Mouse (Mus musculus) heart, embryonic 16.5 days (tissue): ENCODE results near the gene Hoxd3. TPM values are rescaled to one million over a fixed set of nuclear protein-coding genes. Genes with fewer than 3 reads are reported as not detected.

Source experiments
- ATAC-seq: fragments of 200-750 bp; cut with Nextera tagmentation; replicated peaks from 2 replicates; pipeline ENCODE4 v1.8.0; 2017; ENCODE audit warnings: moderate number of reproducible peaks; ENCODE audit not compliant: insufficient read depth, low FRiP score; ENCODE audit errors: extremely low read depth
- H3K27ac ChIP-seq: fragments of 300-500 bp; sonication (generic); 2 replicates; pipeline ENCODE4 v1.5.1; 2014; ENCODE audit warnings: mild to moderate bottlenecking, low read length, control low read depth, moderate library complexity
- H3K27me3 ChIP-seq: fragments of 300-500 bp; sonication (generic); 2 replicates; pipeline ENCODE4 v1.6.1; 2014; ENCODE audit warnings: low read length, mixed read lengths; ENCODE audit not compliant: control insufficient read depth, insufficient read depth
- H3K36me3 ChIP-seq: fragments of 300-500 bp; sonication (generic); 2 replicates; pipeline ENCODE4 v1.6.1; 2014; ENCODE audit not compliant: control insufficient read depth, insufficient read depth
- H3K4me1 ChIP-seq: fragments of 300-500 bp; sonication (generic); 2 replicates; pipeline ENCODE4 v1.6.1; 2014; ENCODE audit warnings: low read length, mixed read lengths; ENCODE audit not compliant: control insufficient read depth, insufficient read depth
- H3K4me2 ChIP-seq: fragments of 300-500 bp; sonication (generic); 2 replicates; pipeline ENCODE4 v1.6.1; 2014; ENCODE audit warnings: low read depth, mild to moderate bottlenecking, control low read depth, low read length
- H3K4me3 ChIP-seq: fragments of 300-500 bp; sonication (generic); 2 replicates; pipeline ENCODE4 v1.5.1; 2014; ENCODE audit warnings: mild to moderate bottlenecking, control low read depth, low read length
- H3K9ac ChIP-seq: fragments of 300-500 bp; sonication (generic); 2 replicates; pipeline ENCODE4 v1.6.1; 2014; ENCODE audit warnings: low read length, control low read depth
- H3K9me3 ChIP-seq: fragments of 300-500 bp; sonication (generic); replicated peaks from 2 replicates; pipeline ENCODE4 v1.6.1; 2016; ENCODE audit warnings: low read length; ENCODE audit not compliant: control insufficient read depth
- WGBS: fragments of 180-500 bp; shearing (Covaris S2); extraction: QIAGEN DNeasy Blood & Tissue Kit; methylation state at CpG from one replicate; pipeline ENCODE4 v1.1.7; 2014; 5-methylcytosine and 5-hydroxymethylcytosine counted together
- polyA plus RNA-seq: library from polyadenylated mRNA; unstranded; fragments of >200 nt; fragmentation: Nextera tagmentation; extraction: Ambion mirVana; gene quantifications from 2 replicates; pipeline ENCODE4 v1.2.1, GENCODE M21; 2015

Gene Hoxd3
- polyA plus RNA-seq, 1 experiment from 2014 or later: 0.66 TPM

DNA sequence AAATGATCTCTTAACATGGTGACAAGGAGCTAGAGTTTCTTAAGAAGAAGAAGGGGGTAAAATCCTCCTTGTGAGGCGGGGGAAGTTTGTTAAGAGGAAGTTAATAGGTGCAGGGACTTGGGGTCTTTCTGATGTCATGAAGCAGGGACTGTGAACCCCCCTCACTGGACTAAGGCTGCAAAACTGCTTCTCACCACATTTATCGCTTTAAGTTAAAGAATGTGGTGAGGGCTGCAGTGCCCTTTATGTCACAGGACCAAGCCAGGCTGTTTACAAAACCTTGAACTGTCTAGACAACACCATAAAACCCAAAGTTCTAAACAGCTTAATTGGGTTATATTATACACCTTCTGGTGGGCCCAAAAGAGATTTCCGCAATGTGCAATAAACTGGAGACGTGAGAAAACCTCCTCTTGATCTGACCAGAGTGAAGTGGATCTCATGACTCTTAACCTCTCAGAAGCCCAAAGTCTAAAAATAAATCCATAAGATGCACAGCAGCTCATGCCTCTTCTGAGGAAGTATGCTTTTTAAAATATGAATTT lies 26.6 kb upstream of the Hoxd3 start:
- Histone ChIP-seq H3K4me3 (no peak overlapping the region), H3K27me3 (peaks cover 89% of the 10 kb centered on the region), H3K9me3 (no peaks in the 10 kb centered on the region), H3K27ac (no peak overlapping the region), H3K36me3 (no peaks in the 10 kb centered on the region), H3K4me2 (no peak overlapping the region), H3K4me1 (no peaks in the 10 kb centered on the region), H3K9ac (no peak overlapping the region)
- no peak for ATAC-seq
- 13% methylated on average over 4 of the region's 4 CpGs for WGBS

DNA sequence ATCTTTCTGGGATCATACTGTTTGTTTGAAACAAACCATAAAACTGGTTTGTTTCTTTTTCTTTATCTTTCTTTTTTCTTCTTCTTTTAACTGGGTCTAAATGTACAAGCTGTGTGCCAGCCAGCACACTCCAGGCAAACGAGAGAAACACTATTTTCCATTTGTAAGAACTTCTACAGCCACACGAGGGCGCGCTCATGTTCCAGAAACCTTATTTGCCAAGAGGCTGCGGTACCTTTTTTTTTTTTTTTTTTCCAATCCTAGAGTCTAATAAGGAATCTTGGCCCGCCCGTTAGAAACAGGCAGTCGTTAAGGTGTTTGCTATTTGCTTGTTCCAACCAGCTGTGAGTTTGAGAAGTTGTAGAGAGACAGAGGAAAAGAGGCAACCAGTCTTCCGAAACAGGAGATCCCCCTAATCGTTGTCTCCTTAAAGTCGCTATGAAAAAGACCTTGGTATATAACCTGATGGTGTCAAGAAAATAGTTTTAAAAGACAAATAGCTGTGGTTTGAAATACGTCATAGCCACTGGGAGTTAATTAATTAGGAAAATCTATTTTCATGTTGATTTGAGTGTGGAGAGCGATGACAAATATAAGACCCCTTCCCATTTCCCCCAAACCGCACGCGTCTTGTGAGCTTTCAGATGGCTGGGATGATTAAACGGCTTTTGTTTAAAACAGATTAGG lies 25.3 kb upstream of the Hoxd3 start:
- no peaks in the 10 kb centered on the region; the same call in 1 of the 2 replicates for H3K9me3 ChIP-seq
- H3K27me3 ChIP-seq: peaks cover 83% of the 10 kb centered on the region
- no peak overlapping the region for H3K4me3 ChIP-seq
- no peak for ATAC-seq
- no peak overlapping the region for H3K9ac ChIP-seq
- 7% methylated on average over 17 of the region's 17 CpGs for WGBS
- no peak overlapping the region for H3K4me2 ChIP-seq
- H3K4me1 ChIP-seq: no peaks in the 10 kb centered on the region
- no peak overlapping the region for H3K27ac ChIP-seq
- H3K36me3 ChIP-seq: no peaks in the 10 kb centered on the region

DNA sequence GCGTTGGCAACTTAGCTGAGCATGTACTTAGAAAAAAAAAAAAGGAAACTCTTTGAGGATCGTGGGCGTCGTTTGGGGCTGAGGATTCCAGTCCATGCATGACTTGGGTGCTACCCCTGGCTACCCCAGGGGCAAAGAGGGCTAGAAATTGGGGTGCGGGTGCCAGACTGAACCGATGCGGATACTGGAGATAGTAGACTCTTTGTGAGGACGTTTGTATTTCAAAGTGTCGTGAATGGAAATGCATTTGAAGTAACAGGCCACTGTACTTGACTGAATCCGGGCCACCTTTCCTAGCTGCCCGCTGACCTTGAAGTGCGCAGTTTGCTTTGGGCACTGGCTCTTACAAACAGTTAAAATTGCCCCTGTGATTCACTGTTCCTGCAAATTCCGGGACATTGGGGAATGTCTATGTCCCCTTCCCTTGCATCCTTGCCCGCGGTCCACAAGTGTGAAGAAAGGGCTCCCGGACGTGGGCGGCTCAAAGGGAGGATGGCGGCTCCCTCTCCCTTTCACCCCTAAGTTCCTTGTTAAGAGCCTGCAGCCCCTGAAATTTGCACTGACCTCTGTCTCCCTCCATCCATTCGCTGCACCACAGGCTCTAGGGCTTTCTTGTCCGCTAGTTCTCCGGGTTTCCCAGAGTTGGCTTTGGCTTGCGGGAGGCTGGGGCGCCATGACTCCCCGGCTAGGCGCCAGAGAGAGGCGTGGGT lies 24.6 kb upstream of the Hoxd3 start:
- 2% methylated on average over 27 of the region's 27 CpGs for WGBS
- no peak for ATAC-seq
- Histone ChIP-seq H3K4me1 (no peaks in the 10 kb centered on the region), H3K9me3 (no peaks in the 10 kb centered on the region; the same call in 1 of the 2 replicates), H3K36me3 (no peaks in the 10 kb centered on the region), H3K9ac (no peak overlapping the region), H3K27me3 (peaks cover 83% of the 10 kb centered on the region), H3K4me3 (no peak overlapping the region), H3K4me2 (no peak overlapping the region), H3K27ac (no peak overlapping the region)

DNA sequence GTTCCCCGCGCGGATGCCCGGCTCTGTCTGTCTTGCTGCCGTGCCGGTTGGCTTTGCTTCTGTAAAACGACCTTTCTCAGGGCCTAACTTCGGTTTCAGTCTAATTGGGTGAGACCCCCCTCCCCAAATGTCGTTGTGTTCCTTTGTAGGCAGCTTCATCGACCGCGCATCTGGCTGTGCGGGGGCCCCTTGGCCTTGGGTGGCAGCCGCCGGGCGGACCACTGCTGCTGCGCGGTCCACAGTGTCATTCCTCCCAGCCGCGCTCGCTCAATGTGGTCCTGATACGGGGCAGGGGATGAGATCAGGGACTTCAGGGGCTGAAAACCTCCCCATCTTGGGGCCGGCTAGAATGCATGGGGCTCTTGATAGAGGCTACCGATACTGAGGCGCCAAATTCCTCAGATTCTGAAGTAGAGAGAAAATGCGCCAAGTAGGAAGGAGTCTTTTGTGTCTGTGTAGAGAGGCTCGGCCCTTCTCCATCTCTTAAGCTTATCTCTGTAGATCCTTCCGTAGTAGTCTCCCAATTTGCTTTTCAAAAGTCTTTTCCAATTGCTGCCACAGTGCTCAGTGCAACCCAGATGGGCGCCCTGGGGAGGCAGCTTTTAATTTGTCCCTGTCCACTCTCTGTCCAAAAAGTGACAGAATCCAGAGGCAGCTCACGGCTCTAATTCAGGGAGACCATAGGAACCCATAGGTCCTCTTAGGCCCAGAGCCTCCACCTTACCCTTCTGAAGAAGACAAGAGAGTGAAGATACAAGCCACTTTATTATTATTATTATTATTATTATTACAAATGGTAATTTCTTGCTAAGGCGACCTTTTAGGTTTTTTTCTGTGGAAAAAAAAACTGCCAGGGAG lies 23.8 kb upstream of the Hoxd3 start:
- no peak overlapping the region for H3K4me3 ChIP-seq
- no peak for ATAC-seq
- H3K27ac ChIP-seq: no peak overlapping the region
- H3K36me3 ChIP-seq: no peaks in the 10 kb centered on the region
- no peaks in the 10 kb centered on the region for H3K4me1 ChIP-seq
- H3K9ac ChIP-seq: no peak overlapping the region
- WGBS: 1% methylated on average over 31 of the region's 31 CpGs
- H3K9me3 ChIP-seq: no peaks in the 10 kb centered on the region; the same call in 1 of the 2 replicates
- peaks cover 83% of the 10 kb centered on the region for H3K27me3 ChIP-seq
- H3K4me2 ChIP-seq: no peak overlapping the region

DNA sequence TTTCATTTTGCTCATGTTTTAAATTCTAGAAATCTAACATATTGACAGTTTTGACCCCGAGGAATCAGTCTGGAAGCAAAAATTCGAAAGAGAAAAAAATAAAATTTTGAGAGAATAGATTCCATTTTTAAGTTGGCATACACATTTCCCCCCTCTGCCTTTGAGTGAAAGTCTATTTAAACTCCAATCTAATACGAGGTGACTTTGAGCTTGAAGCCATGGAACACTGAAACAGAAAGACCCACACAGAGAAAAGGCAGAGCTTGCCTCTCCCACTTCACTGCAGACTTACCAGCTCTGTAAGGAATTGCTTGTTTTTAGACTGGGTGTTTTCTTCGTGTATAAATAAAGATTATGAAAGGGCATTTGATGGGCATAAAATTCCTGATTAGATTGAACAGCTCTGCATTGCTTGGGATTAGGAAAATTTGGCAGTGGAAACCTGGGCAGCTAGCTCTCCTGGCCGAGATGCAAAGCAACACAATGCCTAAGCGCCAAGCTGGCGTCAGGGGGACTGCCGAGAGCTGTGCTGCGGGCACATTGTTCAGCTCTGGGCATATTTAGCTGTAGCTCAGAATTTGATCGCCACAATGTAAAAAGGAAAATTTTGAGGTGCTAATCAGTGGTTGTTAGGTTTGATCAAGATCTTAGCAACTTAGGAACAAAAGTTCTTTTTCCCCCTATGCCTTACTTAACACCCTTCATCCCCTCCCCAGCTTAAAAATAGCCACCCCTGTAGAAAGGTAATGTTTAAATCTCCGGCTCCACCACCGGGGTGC lies 22.7 kb upstream of the Hoxd3 start:
- WGBS: 6% methylated on average over 12 of the region's 12 CpGs

DNA sequence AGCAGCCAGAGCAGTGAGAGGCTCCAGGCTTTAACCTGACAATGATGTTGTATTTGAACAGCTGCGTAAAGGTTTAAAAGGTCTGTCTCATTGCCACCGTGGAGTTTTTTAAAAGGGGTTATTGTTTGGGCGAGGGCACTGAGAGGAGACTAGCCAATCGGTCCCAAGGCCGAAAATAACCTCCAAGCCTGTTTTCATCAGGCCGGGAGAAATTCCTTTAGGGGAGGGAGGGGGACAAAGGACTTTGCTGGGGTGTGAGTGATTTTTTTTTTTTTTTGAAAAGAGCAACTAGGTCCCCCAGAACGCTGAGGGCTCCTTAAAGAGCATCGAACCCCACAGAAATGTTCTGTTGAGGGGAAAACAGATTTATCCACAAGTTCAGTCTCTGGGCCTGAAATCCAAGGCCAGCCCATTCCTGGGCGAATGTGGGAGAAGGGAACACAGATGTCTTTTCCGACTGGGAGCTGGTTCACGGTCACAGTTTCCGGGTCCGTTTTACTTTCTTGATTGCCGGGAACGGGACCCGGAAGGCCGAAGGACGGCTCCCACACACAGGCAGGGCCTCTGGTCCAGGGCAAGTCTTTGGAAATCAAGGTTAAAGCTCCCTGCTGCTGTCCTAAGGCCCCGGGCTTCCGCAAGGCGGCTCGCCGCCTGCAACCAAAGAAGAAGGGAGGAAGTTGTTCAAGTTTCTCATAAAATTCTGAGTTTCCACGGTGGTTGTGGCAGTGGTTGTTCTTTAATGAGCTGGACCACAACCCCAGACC lies 22.0 kb upstream of the Hoxd3 start:
- H3K36me3 ChIP-seq: no peaks in the 10 kb centered on the region
- H3K9ac ChIP-seq: no peak overlapping the region
- ATAC-seq: no peak
- no peak overlapping the region for H3K4me2 ChIP-seq
- no peaks in the 10 kb centered on the region; the same call in 1 of the 2 replicates for H3K9me3 ChIP-seq
- H3K4me3 ChIP-seq: no peak overlapping the region
- H3K4me1 ChIP-seq: no peaks in the 10 kb centered on the region
- no peak overlapping the region for H3K27ac ChIP-seq
- 2% methylated on average over 24 of the region's 24 CpGs for WGBS
- H3K27me3 ChIP-seq: peaks cover 84% of the 10 kb centered on the region

More for the DNA sequence above, 22.7 kb upstream of the Hoxd3 start:
- H3K9ac ChIP-seq: no peak overlapping the region
- no peak for ATAC-seq
- H3K27me3 ChIP-seq: peaks cover 84% of the 10 kb centered on the region
- no peak overlapping the region for H3K27ac ChIP-seq
- H3K36me3 ChIP-seq: no peaks in the 10 kb centered on the region
- no peak overlapping the region for H3K4me3 ChIP-seq
- no peak overlapping the region for H3K4me2 ChIP-seq
- H3K4me1 ChIP-seq: no peaks in the 10 kb centered on the region
- no peaks in the 10 kb centered on the region; the same call in 1 of the 2 replicates for H3K9me3 ChIP-seq

DNA sequence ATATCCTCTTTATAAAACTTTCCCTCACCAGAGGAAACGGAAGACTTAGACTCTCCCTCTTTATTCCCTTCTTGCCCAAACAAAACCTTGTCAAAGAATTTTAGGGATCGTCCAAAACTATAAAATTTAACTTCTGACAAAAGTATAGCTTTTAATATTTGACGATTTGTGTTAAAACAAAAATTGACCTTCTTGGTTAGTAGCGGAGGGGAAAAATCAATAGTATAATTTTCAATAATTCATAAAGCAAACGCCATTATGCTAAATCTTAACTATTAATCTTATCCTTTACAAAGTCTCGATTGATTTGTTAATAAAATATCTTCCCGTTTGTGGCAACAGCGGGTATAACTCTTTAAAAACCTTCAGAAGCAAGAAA lies 21.4 kb upstream of the Hoxd3 start:
- no peak for ATAC-seq

More for the DNA sequence above, 21.4 kb upstream of the Hoxd3 start:
- Histone ChIP-seq H3K9ac (no peak overlapping the region), H3K4me1 (no peaks in the 10 kb centered on the region), H3K36me3 (no peaks in the 10 kb centered on the region), H3K4me3 (no peak overlapping the region), H3K4me2 (no peak overlapping the region), H3K9me3 (no peaks in the 10 kb centered on the region; the same call in 1 of the 2 replicates), H3K27me3 (peaks cover 84% of the 10 kb centered on the region), H3K27ac (no peak overlapping the region)
- 8% methylated on average over 8 of the region's 8 CpGs for WGBS
